Mouse (Mus musculus) limb, embryonic 12.5 days (tissue): ENCODE results near the gene Cask. TPM values are rescaled to one million over a fixed set of nuclear protein-coding genes. Genes with fewer than 3 reads are reported as not detected.

ENCODE experiments used
- ATAC-seq: fragments of 200-750 bp; cut with Nextera tagmentation; 2 replicates; pipeline ENCODE4 v1.8.0; 2017; ENCODE audit warnings: low read depth, moderate TSS enrichment; ENCODE audit not compliant: insufficient number of reproducible peaks, insufficient read depth, low FRiP score, low TSS enrichment
- H3K27ac ChIP-seq: fragments of 300-500 bp; sonication (generic); 2 replicates; pipeline ENCODE4 v1.5.1; 2016; ENCODE audit warnings: mild to moderate bottlenecking, moderate library complexity
- H3K27me3 ChIP-seq: fragments of 300-500 bp; sonication (generic); 2 replicates; pipeline ENCODE4 v1.6.1; 2016; ENCODE audit warnings: mild to moderate bottlenecking, moderate library complexity
- H3K36me3 ChIP-seq: fragments of 300-500 bp; sonication (generic); 2 replicates; pipeline ENCODE4 v1.6.1; 2016; ENCODE audit warnings: mild to moderate bottlenecking, moderate library complexity
- H3K4me1 ChIP-seq: fragments of 300-500 bp; sonication (generic); replicated peaks from 2 replicates; pipeline ENCODE4 v1.6.1; 2016
- H3K4me2 ChIP-seq: fragments of 300-500 bp; sonication (generic); 2 replicates; pipeline ENCODE4 v1.6.1; 2016; ENCODE audit warnings: mild to moderate bottlenecking, moderate library complexity
- H3K4me3 ChIP-seq: fragments of 300-500 bp; sonication (generic); replicated peaks from 2 replicates; pipeline ENCODE4 v1.5.1; 2016; ENCODE audit warnings: mild to moderate bottlenecking
- H3K9ac ChIP-seq: fragments of 300-500 bp; sonication (generic); replicated peaks from 2 replicates; pipeline ENCODE4 v1.6.1; 2016; ENCODE audit warnings: mild to moderate bottlenecking, moderate library complexity
- H3K9me3 ChIP-seq: fragments of 300-500 bp; sonication (generic); 2 replicates; pipeline ENCODE4 v1.6.1; 2016; ENCODE audit warnings: mild to moderate bottlenecking, moderate library complexity
- WGBS: fragments of 180-500 bp; shearing (Covaris S2); methylation state at CpG from one replicate; pipeline ENCODE4 v1.1.7; 2016; 5-methylcytosine and 5-hydroxymethylcytosine counted together
- microRNA-seq: library from miRNA; unstranded; fragments of <30 nt; microRNA quantifications from one replicate; pipeline ENCODE4, GENCODE M21; 2017
- polyA plus RNA-seq: library from polyadenylated mRNA; unstranded; fragments of >200 nt; fragmentation: Nextera tagmentation; extraction: Ambion mirVana; gene quantifications from 2 replicates; pipeline ENCODE4 v1.2.1, GENCODE M21; 2016

Cask gene
- polyA plus RNA-seq, 1 experiment from 2014 or later = 14.1 TPM

DNA sequence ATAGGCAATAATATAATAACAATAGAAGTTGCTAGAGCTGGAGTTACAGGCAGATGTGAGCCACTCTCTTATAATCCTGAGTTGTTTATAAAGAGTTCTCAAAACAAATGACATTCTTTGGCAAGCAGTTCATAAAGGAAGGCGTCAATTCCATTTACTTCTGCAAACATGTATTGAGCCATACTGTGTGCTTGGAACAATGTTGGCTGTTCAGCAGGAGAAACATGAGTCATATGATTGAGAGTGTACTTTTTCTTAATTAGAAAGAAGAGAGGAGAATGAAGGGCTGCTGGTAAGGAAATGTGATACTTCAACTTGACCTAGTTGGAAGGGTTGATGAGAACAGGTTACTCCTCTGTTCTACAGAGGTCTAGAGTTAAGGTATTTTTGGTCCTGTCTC lies 368.6 kb downstream of the Cask start:
- WGBS = 83% methylated on average over 1 of the region's 1 CpGs
- peaks cover 46% of the 10 kb centered on the region for H3K27me3 ChIP-seq
- no peak for ATAC-seq

DNA sequence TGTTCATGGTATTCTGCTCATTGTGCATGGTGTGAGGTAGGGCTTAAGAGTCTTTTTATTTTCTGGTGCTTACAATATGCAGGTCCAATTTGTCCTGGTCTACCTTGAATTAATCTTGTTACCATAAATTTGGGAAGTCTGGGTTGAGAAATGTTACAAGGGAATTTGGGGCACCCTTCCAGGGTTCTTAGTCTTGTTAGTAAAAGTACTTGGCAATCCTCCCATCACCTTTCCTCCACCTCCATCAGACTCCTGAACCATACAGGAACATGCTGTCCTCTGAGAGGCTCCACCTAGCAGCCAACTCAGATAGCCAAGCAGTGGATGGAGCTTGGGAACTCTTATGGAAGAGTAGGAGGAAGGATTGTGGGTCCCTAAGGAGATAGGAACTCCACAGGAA lies 371.6 kb downstream of the Cask start:
- peaks cover 41% of the 10 kb centered on the region for H3K27me3 ChIP-seq

More for the DNA sequence above, 368.6 kb downstream of the Cask start:
- Histone ChIP-seq H3K4me3 (no peak overlapping the region), H3K27ac (no peak overlapping the region), H3K9ac (no peak overlapping the region), H3K4me1 (no peaks in the 10 kb centered on the region), H3K4me2 (no peak overlapping the region), H3K36me3 (no peaks in the 10 kb centered on the region), H3K9me3 (no peaks in the 10 kb centered on the region)

DNA sequence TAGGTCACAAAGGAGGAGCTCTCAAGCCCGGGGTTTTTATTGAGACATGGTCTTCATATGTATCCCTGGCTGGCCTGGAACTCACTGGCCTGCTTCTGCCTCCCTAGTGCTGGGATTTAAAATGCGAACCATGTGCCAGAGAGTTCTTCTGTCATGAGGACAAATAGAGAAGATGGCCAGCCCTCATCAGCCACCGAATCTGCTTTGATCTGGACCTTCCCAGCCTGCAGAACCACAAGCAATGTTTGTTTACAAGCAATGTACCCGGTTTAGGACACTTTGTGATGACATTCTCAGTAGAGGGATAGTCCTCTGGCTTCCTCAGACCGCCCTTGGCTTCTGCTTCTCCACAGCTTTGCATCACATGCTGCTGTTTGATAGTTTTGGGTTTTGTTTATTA lies 372.9 kb downstream of the Cask start:
- Histone ChIP-seq H3K36me3 (no peaks in the 10 kb centered on the region), H3K27me3 (peaks cover 38% of the 10 kb centered on the region), H3K9me3 (no peaks in the 10 kb centered on the region), H3K4me2 (no peak overlapping the region), H3K4me3 (no peak overlapping the region), H3K9ac (no peak overlapping the region), H3K4me1 (no peaks in the 10 kb centered on the region), H3K27ac (no peak overlapping the region)
- WGBS = 58% methylated on average over 5 of the region's 5 CpGs
- ATAC-seq = no peak

More for the DNA sequence above, 371.6 kb downstream of the Cask start:
- ATAC-seq = no peak
- no peak overlapping the region for H3K4me3 ChIP-seq
- no peaks in the 10 kb centered on the region for H3K36me3 ChIP-seq
- H3K9ac ChIP-seq = no peak overlapping the region
- no peaks in the 10 kb centered on the region for H3K9me3 ChIP-seq
- H3K27ac ChIP-seq = no peak overlapping the region
- H3K4me2 ChIP-seq = no peak overlapping the region
- no peaks in the 10 kb centered on the region for H3K4me1 ChIP-seq

DNA sequence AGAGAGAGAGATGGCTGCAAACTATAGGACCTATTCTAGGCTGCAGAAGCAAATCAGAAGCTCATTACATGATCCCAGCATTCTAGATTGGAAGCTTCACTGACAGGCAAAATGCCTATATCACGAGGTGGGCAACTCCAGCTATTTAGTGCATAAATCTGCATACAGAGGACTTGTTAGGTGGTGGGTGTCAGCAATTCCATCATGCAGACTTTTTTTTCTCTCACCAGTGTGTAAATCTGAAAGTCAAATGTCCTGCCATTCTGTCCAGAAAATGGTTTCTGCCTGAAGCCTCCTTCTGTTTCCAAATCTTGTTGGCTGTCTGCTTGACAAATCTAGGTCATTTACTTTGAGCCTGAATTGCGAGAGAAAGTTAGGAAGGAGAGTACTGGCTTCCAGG lies 373.6 kb downstream of the Cask start:
- WGBS = 69% methylated on average over 2 of the region's 2 CpGs
- no peak overlapping the region for H3K27ac ChIP-seq
- no peaks in the 10 kb centered on the region for H3K9me3 ChIP-seq
- H3K4me1 ChIP-seq = no peaks in the 10 kb centered on the region
- H3K9ac ChIP-seq = no peak overlapping the region
- no peaks in the 10 kb centered on the region for H3K36me3 ChIP-seq
- ATAC-seq = no peak
- peaks cover 35% of the 10 kb centered on the region for H3K27me3 ChIP-seq
- no peak overlapping the region for H3K4me2 ChIP-seq
- no peak overlapping the region for H3K4me3 ChIP-seq

DNA sequence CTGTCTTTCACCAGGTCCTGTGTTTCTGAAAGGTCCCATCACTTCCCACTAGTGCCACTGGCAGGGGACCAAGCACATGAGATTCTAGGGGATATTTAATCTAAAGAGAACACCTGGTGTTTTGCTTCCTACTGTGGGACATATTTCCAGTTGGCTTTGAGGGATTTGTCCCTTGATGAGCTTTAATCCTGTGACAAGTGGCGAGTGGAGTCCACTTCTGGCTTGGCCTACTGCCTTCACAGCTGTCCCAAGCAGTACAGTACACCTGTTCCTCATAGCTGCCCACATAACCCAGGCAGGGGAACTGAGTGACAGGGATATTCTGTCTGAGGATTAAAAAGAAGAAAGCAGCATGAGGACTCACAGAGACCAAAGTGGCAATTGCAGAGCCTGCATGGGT lies 375.8 kb downstream of the Cask start:
- H3K4me1 ChIP-seq = no peaks in the 10 kb centered on the region
- no peak overlapping the region for H3K9ac ChIP-seq
- H3K36me3 ChIP-seq = no peaks in the 10 kb centered on the region
- no peak overlapping the region for H3K27ac ChIP-seq
- 27% methylated on average over 1 of the region's 1 CpGs for WGBS
- H3K9me3 ChIP-seq = no peaks in the 10 kb centered on the region
- no peak overlapping the region for H3K4me3 ChIP-seq
- H3K27me3 ChIP-seq = peaks cover 35% of the 10 kb centered on the region
- H3K4me2 ChIP-seq = no peak overlapping the region
- no peak for ATAC-seq

DNA sequence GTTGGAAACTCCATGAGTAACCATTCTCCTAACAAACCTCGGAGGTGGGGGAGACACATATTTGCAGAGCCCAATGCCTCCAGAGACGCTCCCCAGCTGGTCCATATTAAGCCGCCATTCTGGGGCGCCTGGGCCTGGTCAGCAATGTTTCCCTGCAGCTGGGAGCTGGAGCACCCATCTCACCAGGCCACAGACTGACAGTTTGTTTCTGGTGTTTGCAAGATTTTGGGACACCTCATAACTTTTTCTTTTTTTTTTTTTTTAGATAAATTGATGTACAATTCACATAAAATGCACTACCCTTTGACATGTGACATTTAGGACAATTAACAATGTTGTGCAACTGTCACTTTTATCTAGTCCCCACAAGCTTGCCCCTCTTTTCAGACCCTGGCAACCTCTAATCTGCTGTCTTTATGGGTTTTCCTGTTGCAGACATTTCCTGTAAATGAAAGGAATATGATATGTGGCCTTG lies 378.4 kb downstream of the Cask start:
- no peak for ATAC-seq
- Histone ChIP-seq H3K36me3 (no peaks in the 10 kb centered on the region), H3K4me1 (no peaks in the 10 kb centered on the region), H3K9me3 (no peaks in the 10 kb centered on the region), H3K4me2 (no peak overlapping the region), H3K4me3 (no peak overlapping the region), H3K27me3 (peaks cover 23% of the 10 kb centered on the region), H3K27ac (no peak overlapping the region), H3K9ac (no peak overlapping the region)
- 70% methylated on average over 4 of the region's 4 CpGs for WGBS

DNA sequence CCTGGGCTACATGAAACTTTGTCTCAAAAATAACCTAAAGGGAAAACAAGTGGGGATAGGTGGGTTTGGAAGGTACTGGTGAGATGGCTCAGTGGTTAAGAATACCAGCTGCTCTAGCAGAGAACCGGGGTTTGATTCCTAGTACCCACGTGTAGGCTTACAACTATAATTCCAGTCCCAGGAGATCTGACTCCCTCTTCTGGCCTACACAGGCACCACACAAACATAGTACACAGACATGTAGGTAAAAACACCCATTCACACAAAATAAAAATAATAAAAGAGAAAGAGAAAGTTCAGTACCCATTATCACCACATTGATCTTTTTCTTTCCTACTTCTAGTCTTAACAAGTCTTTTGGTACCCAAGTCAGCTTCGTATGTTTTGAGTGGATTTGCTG lies 379.2 kb downstream of the Cask start:
- no peaks in the 10 kb centered on the region for H3K4me1 ChIP-seq
- no peak overlapping the region for H3K9ac ChIP-seq
- no peaks in the 10 kb centered on the region for H3K9me3 ChIP-seq
- 80% methylated on average over 3 of the region's 3 CpGs for WGBS
- no peak overlapping the region for H3K4me2 ChIP-seq
- H3K27me3 ChIP-seq = peaks cover 24% of the 10 kb centered on the region
- H3K27ac ChIP-seq = no peak overlapping the region
- ATAC-seq = no peak
- H3K4me3 ChIP-seq = no peak overlapping the region
- H3K36me3 ChIP-seq = no peaks in the 10 kb centered on the region

DNA sequence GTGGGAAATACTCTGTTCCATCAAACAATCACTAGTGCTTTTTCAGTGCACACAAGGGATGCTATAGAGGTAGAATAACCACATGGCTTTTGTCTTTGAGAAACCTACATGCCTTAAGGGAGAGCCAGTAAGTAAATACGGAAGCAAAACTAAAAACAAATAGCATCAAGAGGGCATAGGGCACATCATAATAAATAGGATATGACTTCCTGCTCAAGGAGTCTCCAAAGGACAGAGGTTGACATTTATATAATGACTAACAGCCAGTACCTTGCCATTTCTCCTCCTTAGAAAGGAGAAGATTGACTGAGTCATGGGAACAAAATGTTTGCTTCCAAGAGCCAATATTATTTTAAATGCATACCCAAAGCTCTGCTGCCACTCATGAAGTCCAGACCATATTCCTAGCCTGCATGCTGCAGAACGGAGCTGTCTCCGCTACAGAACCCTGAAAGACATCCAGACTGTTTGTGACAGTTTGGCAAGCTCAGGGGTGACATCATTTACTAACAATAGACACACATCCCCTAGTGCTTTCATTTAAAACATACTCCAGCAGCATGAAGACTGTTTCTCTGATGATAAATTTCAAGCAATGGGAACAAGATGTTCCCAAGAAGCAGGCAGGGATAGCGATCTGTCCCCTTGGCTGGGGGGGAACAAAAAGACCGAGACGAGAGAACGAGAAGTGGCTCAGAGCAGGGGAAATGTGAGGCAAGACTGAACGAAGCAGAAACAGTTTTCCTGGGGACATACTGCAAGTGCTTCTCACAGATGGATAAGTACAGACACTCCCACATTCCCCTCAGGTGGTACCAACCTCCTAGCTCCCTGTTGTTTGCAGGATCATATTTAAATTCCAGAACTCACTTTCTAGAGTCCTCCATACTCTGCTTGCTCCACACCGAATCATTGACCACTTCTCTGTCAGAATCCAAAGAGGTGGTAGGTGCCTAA lies 381.7 kb downstream of the Cask start:
- WGBS = 77% methylated on average over 9 of the region's 9 CpGs
- H3K4me1 ChIP-seq = no peaks in the 10 kb centered on the region
- no peaks in the 10 kb centered on the region for H3K9me3 ChIP-seq
- H3K9ac ChIP-seq = no peak overlapping the region
- no peak for ATAC-seq
- no peaks in the 10 kb centered on the region for H3K36me3 ChIP-seq
- H3K4me3 ChIP-seq = no peak overlapping the region
- H3K4me2 ChIP-seq = no peak overlapping the region
- H3K27ac ChIP-seq = no peak overlapping the region
- peaks cover 13% of the 10 kb centered on the region; the same call in 1 of the 2 replicates for H3K27me3 ChIP-seq

DNA sequence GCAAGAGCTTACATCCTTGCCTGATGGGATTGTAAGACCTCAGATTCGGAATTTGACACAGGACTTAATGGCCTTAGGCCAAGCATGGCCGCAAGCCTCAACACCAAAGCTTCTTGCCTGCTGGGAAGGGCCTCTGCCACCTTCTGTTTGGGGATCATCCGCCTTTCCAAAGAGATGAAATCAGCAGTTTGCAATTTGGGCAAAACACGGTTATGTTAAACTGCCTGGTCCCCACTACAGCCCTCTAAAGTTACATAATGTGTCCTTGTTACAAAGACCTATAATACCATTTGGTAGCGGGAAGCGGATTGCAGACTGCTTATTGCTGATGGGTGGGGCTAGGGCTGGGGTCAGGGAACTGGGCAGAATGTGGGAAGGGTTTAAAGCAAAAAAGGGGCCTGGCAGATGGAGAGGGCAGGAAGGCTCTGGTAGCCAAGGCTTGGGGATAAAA lies 384.0 kb downstream of the Cask start:
- Histone ChIP-seq H3K36me3 (no peaks in the 10 kb centered on the region), H3K9me3 (no peaks in the 10 kb centered on the region), H3K9ac (no peak overlapping the region), H3K27me3 (peaks cover 18% of the 10 kb centered on the region; the same call in 1 of the 2 replicates), H3K4me3 (no peak overlapping the region), H3K27ac (no peak overlapping the region), H3K4me1 (no peaks in the 10 kb centered on the region), H3K4me2 (no peak overlapping the region)
- ATAC-seq = no peak
- WGBS = 70% methylated on average over 6 of the region's 6 CpGs

Small RNAs within 50 kb of the gene (microRNA-seq; reads per million reads assigned to microRNA genes)
- not detected for gene Gm25246

Other genes with a start within 250 kb of the Cask start
- 0.97 and 2.0 TPM in 2 replicates for gene Gpr34, start 219.3 kb downstream of the Cask start, polyA plus RNA-seq
- gene Gpr82, start 190.0 kb downstream of the Cask start, polyA plus RNA-seq = 0.51 and 0.89 TPM in 2 replicates